Mouse (Mus musculus): Measurements from ENCODE around the gene Reg3g. TPM values are rescaled to one million over a fixed set of nuclear protein-coding genes. Genes with fewer than 3 reads are reported as not detected.
"Not testable (repeated sequence)": the region's sequence is repeated elsewhere in the genome, so short reads cannot be mapped to it uniquely, and the experiment has no call there.

Reg3g gene
- polyA plus RNA-seq, 1 experiment, result not detected

DNA sequence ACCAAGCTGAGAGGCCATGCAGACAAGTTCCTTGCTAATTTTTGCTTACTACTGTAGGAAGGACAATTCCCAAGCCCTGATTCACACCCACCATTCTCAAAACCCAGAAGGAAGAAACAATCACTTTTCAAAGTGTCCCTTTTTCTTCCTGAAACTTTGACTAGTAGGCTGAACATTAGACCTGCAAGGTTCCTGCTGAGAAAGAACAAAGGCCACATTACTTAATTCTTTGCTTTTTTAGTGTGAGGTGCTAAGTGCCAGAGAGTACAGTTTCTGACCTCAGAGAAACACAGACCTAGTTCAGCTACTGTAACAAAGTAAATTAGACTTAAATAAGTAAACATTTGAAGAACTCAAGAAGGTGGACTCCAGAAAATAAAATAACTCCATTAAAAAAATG is 20.3 kb downstream of the Reg3g start:
- no peaks in the 10 kb centered on the region for H3K36me3 ChIP-seq (ENCODE audit: control insufficient read depth, insufficient read depth)
- H3K79me3 ChIP-seq (ENCODE audit: low read depth), result no peaks in the 10 kb centered on the region
- H3K4me3 ChIP-seq (ENCODE audit: insufficient read depth, poor library complexity, severe bottlenecking), result no peak overlapping the region
- TF ChIP-seq MYOG (IDR thresholded peaks at IDR 0.05; ENCODE audit: control insufficient read depth, extremely low read depth, insufficient read length) (no peak), MYOD1 (IDR thresholded peaks at IDR 0.05; ENCODE audit: control insufficient read depth, insufficient read length, low read depth) (no peak), CEBPB (IDR thresholded peaks at IDR 0.05; ENCODE audit: low read depth) (no peak), FOSL1 (IDR thresholded peaks at IDR 0.05; ENCODE audit: insufficient read depth, low read length, poor library complexity, severe bottlenecking) (no peak), USF1 (IDR thresholded peaks at IDR 0.05; ENCODE audit: low read depth) (no peak), CTCF (IDR thresholded peaks at IDR 0.05; ENCODE audit: control insufficient read depth, insufficient read depth, insufficient read length) (no peak), MAX (IDR thresholded peaks at IDR 0.05) (no peak)
- H3ac ChIP-seq (ENCODE audit: control insufficient read depth, insufficient read length, low read depth), result no peak overlapping the region
- no peaks in the 10 kb centered on the region for H3K27me3 ChIP-seq (ENCODE audit: control insufficient read depth, insufficient read depth, insufficient read length)
- no peaks in the 10 kb centered on the region for H3K79me2 ChIP-seq (ENCODE audit: control insufficient read depth, insufficient read depth)

DNA sequence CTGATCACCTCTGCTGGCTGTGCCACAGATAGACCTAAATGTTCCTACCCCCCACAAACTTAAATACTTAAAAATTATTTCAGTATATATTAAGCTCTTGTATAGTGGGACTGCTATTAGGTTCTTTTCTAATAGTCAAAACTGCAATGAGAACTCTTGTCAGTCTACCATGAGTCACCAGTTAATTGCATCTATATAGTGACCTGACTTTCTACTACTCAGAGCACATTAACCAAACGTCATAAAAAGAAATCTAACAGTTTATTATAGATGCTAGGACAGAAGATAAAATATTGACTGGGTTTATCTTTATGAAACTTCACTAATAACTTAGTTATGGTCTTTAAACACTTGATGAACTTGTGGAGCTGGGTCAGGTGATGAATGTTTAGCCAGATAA is 21.5 kb downstream of the Reg3g start:
- H3ac ChIP-seq (ENCODE audit: control insufficient read depth, insufficient read length, low read depth), result no peak overlapping the region
- no peak overlapping the region for H3K4me3 ChIP-seq (ENCODE audit: insufficient read depth, poor library complexity, severe bottlenecking)
- H3K79me3 ChIP-seq (ENCODE audit: low read depth), result no peaks in the 10 kb centered on the region
- no peaks in the 10 kb centered on the region for H3K36me3 ChIP-seq (ENCODE audit: control insufficient read depth, insufficient read depth)
- no peaks in the 10 kb centered on the region for H3K79me2 ChIP-seq (ENCODE audit: control insufficient read depth, insufficient read depth)
- TF ChIP-seq FOSL1 (IDR thresholded peaks at IDR 0.05; ENCODE audit: insufficient read depth, low read length, poor library complexity, severe bottlenecking) (no peak), MAX (IDR thresholded peaks at IDR 0.05) (no peak)
- H3K27me3 ChIP-seq (ENCODE audit: control insufficient read depth, insufficient read depth, insufficient read length), result no peaks in the 10 kb centered on the region

DNA sequence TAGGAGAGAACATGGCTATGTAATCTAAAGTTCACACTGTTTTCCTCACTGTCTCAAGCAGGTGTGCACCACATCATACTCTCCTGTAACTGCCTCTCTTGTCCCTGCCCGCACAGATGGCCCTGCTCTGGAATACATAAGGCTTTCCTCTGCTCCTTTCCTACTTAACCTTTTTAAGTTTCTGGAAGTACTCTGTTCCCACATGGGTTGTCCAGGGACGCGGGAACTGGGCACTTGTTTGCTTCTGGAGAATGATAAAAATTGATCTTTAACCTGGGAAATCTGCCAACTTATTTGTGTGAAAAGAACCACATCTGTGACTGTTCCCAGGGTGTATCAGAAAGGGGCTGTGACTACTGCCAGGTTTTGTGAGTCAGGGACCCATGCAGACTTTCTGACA is 43.2 kb downstream of the Reg3g start:
- Histone ChIP-seq H3K27me3 (ENCODE audit: control insufficient read depth, insufficient read depth, insufficient read length) (no peaks in the 10 kb centered on the region), H3ac (ENCODE audit: control insufficient read depth, insufficient read length, low read depth) (no peak overlapping the region), H3K36me3 (ENCODE audit: control insufficient read depth, insufficient read depth) (no peaks in the 10 kb centered on the region), H3K79me2 (ENCODE audit: control insufficient read depth, insufficient read depth) (no peaks in the 10 kb centered on the region), H3K4me3 (ENCODE audit: insufficient read depth, poor library complexity, severe bottlenecking) (no peak overlapping the region), H3K79me3 (ENCODE audit: low read depth) (no peaks in the 10 kb centered on the region)
- TF ChIP-seq CEBPB (IDR thresholded peaks at IDR 0.05; ENCODE audit: low read depth), result no peak
- no peak for TF ChIP-seq FOSL1 (IDR thresholded peaks at IDR 0.05; ENCODE audit: insufficient read depth, low read length, poor library complexity, severe bottlenecking)
- TF ChIP-seq MAX (IDR thresholded peaks at IDR 0.05), result no peak
- no peak for TF ChIP-seq MYOG (IDR thresholded peaks at IDR 0.05; ENCODE audit: control insufficient read depth, extremely low read depth, insufficient read length)
- no peak for TF ChIP-seq CTCF (IDR thresholded peaks at IDR 0.05; ENCODE audit: control insufficient read depth, insufficient read depth, insufficient read length)
- TF ChIP-seq MYOD1 (IDR thresholded peaks at IDR 0.05; ENCODE audit: control insufficient read depth, insufficient read length, low read depth), result no peak
- TF ChIP-seq USF1 (IDR thresholded peaks at IDR 0.05; ENCODE audit: low read depth), result no peak

DNA sequence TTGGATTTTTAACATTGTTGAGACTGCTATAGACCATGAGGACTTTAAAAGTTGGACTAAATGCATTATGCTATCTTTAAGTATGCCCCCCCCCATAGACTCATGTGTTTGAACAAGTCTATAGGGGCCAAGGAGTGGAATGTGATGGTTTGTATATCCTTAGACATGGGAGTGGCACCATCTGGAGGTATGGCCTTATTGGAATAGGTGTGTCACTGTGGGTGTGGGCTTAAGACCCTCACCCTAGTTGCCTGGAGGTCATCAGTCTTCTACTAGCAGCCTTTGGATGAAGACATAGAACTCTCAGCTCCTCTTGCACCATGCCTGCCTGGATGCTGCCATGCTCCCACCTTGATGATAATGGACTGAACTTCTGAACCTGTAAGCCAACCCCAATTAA is 46.3 kb downstream of the Reg3g start, which contains the start of gene Reg1:
Gene Reg1 (plus strand): TSS at position 301 of the 400 bp plus-strand sequence.
- not testable (repeated sequence) for H3K27me3 ChIP-seq (ENCODE audit: control insufficient read depth, insufficient read depth, insufficient read length); H3K79me3 ChIP-seq (ENCODE audit: low read depth); H3ac ChIP-seq (ENCODE audit: control insufficient read depth, insufficient read length, low read depth); H3K36me3 ChIP-seq (ENCODE audit: control insufficient read depth, insufficient read depth); H3K4me3 ChIP-seq (ENCODE audit: insufficient read depth, poor library complexity, severe bottlenecking); H3K79me2 ChIP-seq (ENCODE audit: control insufficient read depth, insufficient read depth)

Other genes starting within 250 kb of the Reg3g start
- gene Reg3b, start 98.2 kb downstream of the Reg3g start, polyA plus RNA-seq (2012; fragmentation: generic; extraction: Trizol), result not detected
- not detected for gene Reg3d, start 90.0 kb downstream of the Reg3g start, polyA plus RNA-seq (2012; fragmentation: generic; extraction: Trizol)
- not detected for gene Reg3a, start 88.2 kb downstream of the Reg3g start, polyA plus RNA-seq (2012; fragmentation: generic; extraction: Trizol)
- not detected for gene Reg2, start 73.2 kb downstream of the Reg3g start, polyA plus RNA-seq (2012; fragmentation: generic; extraction: Trizol)
- not detected for gene Reg1, start 46.2 kb downstream of the Reg3g start, polyA plus RNA-seq (2012; fragmentation: generic; extraction: Trizol)

Measured in C2C12 (cell line).